In the genomic region with DNA sequence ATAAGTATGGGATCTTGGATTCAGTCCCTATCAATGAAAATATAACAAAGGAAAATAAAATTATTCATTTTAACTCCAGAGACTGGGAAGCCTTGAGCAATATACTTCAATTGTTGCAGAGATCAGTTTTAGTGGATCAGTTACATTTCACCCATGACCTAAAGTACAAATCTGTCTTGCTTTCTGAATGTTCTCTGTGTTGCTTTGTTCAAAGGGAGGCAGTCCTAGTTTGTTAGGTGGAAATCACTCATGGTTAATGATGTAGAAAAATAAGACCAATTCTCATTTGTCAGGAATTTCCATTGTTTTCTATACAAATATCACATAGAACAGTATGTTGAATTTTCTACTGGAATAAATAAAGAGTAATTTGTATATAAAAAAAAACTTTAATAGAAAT, we compare ENCODE assay signal across 27 mouse cellular contexts. TPM values are rescaled to one million over a fixed set of nuclear protein-coding genes. Genes with fewer than 3 reads are reported as not detected.
DNase-seq lines count a peak whose midpoint lies in the region; ATAC-seq lines count a peak whose summit lies in the region.
"Had no signal": no experiment of that assay in that cellular context is flagged by ENCODE, and none has a peak within 500 bp of the region (broad histone marks: within the 10 kb centered on the region; RNA-seq: fewer than 3 reads in every experiment).

No protein-coding gene starts in this region.

- H3K27me3 ChIP-seq in kidney, embryonic 14.5 days (ENCODE audit: control insufficient read depth, insufficient read depth, low read length): no peaks in the 10 kb centered on the region
- H3K27me3 ChIP-seq in kidney, embryonic 16.5 days (ENCODE audit: insufficient read depth, low read length): no peaks in the 10 kb centered on the region
- H3K27me3 ChIP-seq: CH12.LX; embryonic facial prominence, embryonic 13.5 days; embryonic facial prominence, embryonic 15.5 days; forebrain, embryonic 12.5 days had no signal

- DNase-seq in kidney, adult 8-10 months: no peak
- DNase-seq in kidney, postnatal 25 days: no peak
- DNase-seq in Muller cell, postnatal 12 days (ENCODE audit: inconsistent ontology term): peak; percentile 33
- no peak for DNase-seq in gastrocnemius, postnatal 14 days
- DNase-seq: adrenal gland, adult 8-10 months; adrenal gland, postnatal 14 days; adrenal gland, postnatal 36 days; B cell, adult 2 months; cerebellum, adult 11-12 months; cerebellum, adult 2 months; cerebellum, adult 9-10 months; cerebellum, postnatal 10 days; cerebellum, postnatal 36 days; embryo, embryonic 11 days had no signal

- intact Hi-C loops in gastrocnemius, postnatal 14 days (cut with DNase I; ENCODE audit: low total_unique reads): no loop called here

- no peak overlapping the region for H3K9ac ChIP-seq in kidney, embryonic 14.5 days (ENCODE audit: low read depth, low read length)
- H3K9ac ChIP-seq in kidney, embryonic 16.5 days (replicated peaks; ENCODE audit: low read length): no peak overlapping the region
- H3K9ac ChIP-seq: embryonic facial prominence, embryonic 13.5 days; embryonic facial prominence, embryonic 15.5 days; forebrain, embryonic 12.5 days had no signal

- no peaks in the 10 kb centered on the region for H3K4me1 ChIP-seq in kidney, embryonic 14.5 days (ENCODE audit: control insufficient read depth, insufficient read depth, low read length)
- H3K4me1 ChIP-seq in kidney, embryonic 16.5 days (ENCODE audit: insufficient read depth, low read length): no peaks in the 10 kb centered on the region
- H3K4me1 ChIP-seq: embryonic facial prominence, embryonic 13.5 days; embryonic facial prominence, embryonic 15.5 days; forebrain, embryonic 10.5 days; forebrain, embryonic 12.5 days had no signal

- H3K9me3 ChIP-seq in kidney, embryonic 14.5 days (ENCODE audit: control insufficient read depth, low read length): no peaks in the 10 kb centered on the region
- H3K9me3 ChIP-seq in kidney, embryonic 16.5 days (ENCODE audit: low read length): no peaks in the 10 kb centered on the region
- H3K9me3 ChIP-seq: embryonic facial prominence, embryonic 13.5 days; embryonic facial prominence, embryonic 15.5 days; forebrain, embryonic 10.5 days; forebrain, embryonic 12.5 days; G1E had no signal

- no peak overlapping the region for H3K4me2 ChIP-seq in kidney, embryonic 14.5 days (replicated peaks; ENCODE audit: low read depth, low read length)
- no peak overlapping the region for H3K4me2 ChIP-seq in kidney, embryonic 16.5 days (replicated peaks; ENCODE audit: low read depth, low read length)
- H3K4me2 ChIP-seq: embryonic facial prominence, embryonic 13.5 days; embryonic facial prominence, embryonic 15.5 days; forebrain, embryonic 12.5 days had no signal

- H3K4me3 ChIP-seq in kidney, embryonic 14.5 days (ENCODE audit: low read length): no peak overlapping the region
- no peak overlapping the region for H3K4me3 ChIP-seq in kidney, embryonic 16.5 days (ENCODE audit: low read length)
- H3K4me3 ChIP-seq: embryonic facial prominence, embryonic 13.5 days; embryonic facial prominence, embryonic 15.5 days; erythroblast, embryonic 14.5 days; forebrain, embryonic 10.5 days; forebrain, embryonic 12.5 days had no signal

- no peaks in the 10 kb centered on the region for H3K36me3 ChIP-seq in kidney, embryonic 14.5 days (ENCODE audit: control insufficient read depth, insufficient read depth, low read length)
- no peaks in the 10 kb centered on the region for H3K36me3 ChIP-seq in kidney, embryonic 16.5 days (ENCODE audit: insufficient read depth, low read length)
- H3K36me3 ChIP-seq: embryonic facial prominence, embryonic 13.5 days; embryonic facial prominence, embryonic 15.5 days; forebrain, embryonic 10.5 days; forebrain, embryonic 12.5 days; G1E had no signal

- no peak overlapping the region for H3K27ac ChIP-seq in kidney, embryonic 14.5 days (ENCODE audit: low read depth, low read length)
- no peak overlapping the region for H3K27ac ChIP-seq in kidney, embryonic 16.5 days (ENCODE audit: low read length)
- H3K27ac ChIP-seq: embryonic facial prominence, embryonic 13.5 days; embryonic facial prominence, embryonic 15.5 days; forebrain, embryonic 10.5 days; forebrain, embryonic 12.5 days had no signal

- peak; percentile 60; the same call in 1 of the 2 replicates for ATAC-seq in kidney, embryonic 14.5 days (ENCODE audit: low FRiP score, low TSS enrichment)
- peak; percentile 39; the same call in 1 of the 2 replicates for ATAC-seq in kidney, embryonic 16.5 days (ENCODE audit: low FRiP score, low TSS enrichment)
- ATAC-seq: CD4-positive, CD25-positive, alpha-beta regulatory T cell, adult 4 months; forebrain, embryonic 14.5 days; forebrain, embryonic 16.5 days had no signal

RNA-seq across cellular contexts. Expression of a gene that starts 11.1 kb away (rescaled TPM):
- polyA plus RNA-seq in kidney, embryonic 14.5 days (2014; fragmentation: Nextera tagmentation; extraction: Ambion mirVana): 0.87 and 1.0 TPM in 2 replicates
- polyA plus RNA-seq in kidney, embryonic 16.5 days (2015; fragmentation: Nextera tagmentation; extraction: Ambion mirVana): 0.54 and 0.89 TPM in 2 replicates
- total RNA-seq in gastrocnemius, postnatal 14 days (2021): under 1 TPM; 0.14 to 0.18 TPM
- total RNA-seq: CH12.LX; common myeloid progenitor, adult 5-6 weeks had no signal
- polyA plus RNA-seq: CD4-positive, CD25-positive, alpha-beta regulatory T cell, adult 4 months; erythroblast, embryonic 14.5 days; G1E had no signal
